Mouse (Mus musculus): ENCODE measurements around the gene Coil. TPM values are rescaled to one million over a fixed set of nuclear protein-coding genes. Genes with fewer than 3 reads are reported as not detected.

The Coil gene
- total and polyA plus RNA-seq, 3 experiments, result 28.5 to 37.4 (median 35.4) TPM

DNA sequence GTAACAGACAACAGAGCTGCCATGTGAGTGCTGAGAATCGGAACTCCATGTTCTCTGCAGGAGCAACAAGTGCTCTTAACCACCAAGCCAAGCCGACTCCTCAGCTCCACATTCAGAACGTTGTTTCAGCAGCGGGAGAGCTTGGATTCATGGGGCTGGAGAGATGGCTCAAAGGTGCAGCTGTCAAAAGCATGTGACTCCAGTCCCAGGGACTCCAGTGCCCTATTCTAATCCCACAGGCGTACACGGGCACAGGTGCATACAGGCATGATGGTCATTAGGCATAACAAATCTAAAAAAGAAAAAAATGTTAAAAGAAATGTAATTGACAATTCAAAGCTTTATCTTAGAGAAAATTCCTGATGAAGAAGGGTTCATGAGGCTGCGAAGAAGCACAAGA, 23.1 kb downstream of the Coil start:
- dilution Hi-C loops (cut with MboI; ENCODE audit: extremely low pct_ligation_motif_present, extremely low pct_unique_long_range_greater_than_20kb, low sequenced_read_pairs), result no loop called here
- in situ Hi-C loops (cut with MboI; ENCODE audit: low pct_ligation_motif_present, low pct_unique_long_range_greater_than_20kb, low sequenced_read_pairs), result loop anchor here (10.0 kb wide), 1 partner anchor 312 kb away; the partner anchor contains the start of gene Nog
- H3K27me3 ChIP-seq (replicated peaks), result no peaks in the 10 kb centered on the region
- peaks cover 9 to 28% of the 10 kb centered on the region in 2 experiments for H3K36me3 ChIP-seq (replicated peaks in 1 of 2; ENCODE audit: control insufficient read depth in 1 of 2, insufficient read depth in 1 of 2, low read length in 1 of 2)
- no peak for DNase-seq (ENCODE audit: extremely low read depth)
- no peak overlapping the region for H3K9ac ChIP-seq (ENCODE audit: insufficient read depth, low read depth)
- no peaks in the 10 kb centered on the region for H3K9me3 ChIP-seq (replicated peaks; ENCODE audit: low read length)
- H3K4me2 ChIP-seq (ENCODE audit: insufficient read depth, low read depth, poor library complexity, severe bottlenecking), result no peak overlapping the region
- no peaks in the 10 kb centered on the region for H3K79me2 ChIP-seq (replicated peaks; ENCODE audit: control insufficient read depth, extremely low read depth, insufficient read depth, poor library complexity, severe bottlenecking)
- no peak overlapping the region for H3K27ac ChIP-seq (ENCODE audit: insufficient read depth, low read depth)
- TF ChIP-seq MAZ (IDR thresholded peaks at IDR 0.05; ENCODE audit: low read depth, low read length) (no peak), USF1 (IDR thresholded peaks at IDR 0.05; ENCODE audit: low read depth, low read length) (no peak), E2F4 (IDR thresholded peaks at IDR 0.05; ENCODE audit: insufficient replicate concordance, low read depth, low read length) (no peak), HCFC1 (IDR thresholded peaks at IDR 0.05; ENCODE audit: low read depth, low read length) (no peak), PAX5 (IDR thresholded peaks at IDR 0.05; ENCODE audit: low read length) (no peak), NELFE (IDR thresholded peaks at IDR 0.05; ENCODE audit: low read depth, low read length) (no peak), MXI1 (IDR thresholded peaks at IDR 0.05; ENCODE audit: low read depth, low read length) (no peak), ZC3H11A (IDR thresholded peaks at IDR 0.05; ENCODE audit: low read depth, low read length) (no peak), ZNF384 (IDR thresholded peaks at IDR 0.05; ENCODE audit: low read depth, low read length) (no peak), SMC3 (IDR thresholded peaks at IDR 0.05; ENCODE audit: low read depth, low read length) (no peak), JUND (conservative IDR thresholded peaks at IDR 0.05; ENCODE audit: low read depth, low read length) (no peak), GABPA (IDR thresholded peaks at IDR 0.05; ENCODE audit: insufficient replicate concordance, low read depth, low read length) (no peak), BHLHE40 (IDR thresholded peaks at IDR 0.05; ENCODE audit: low read depth, low read length) (no peak)
- H3K4me1 ChIP-seq (ENCODE audit: control insufficient read depth in 1 of 2, insufficient read depth in 2 of 2), result peaks cover 5 to 27% of the 10 kb centered on the region in 2 experiments; a peak in 2 of 4 replicates
- H3K4me3 ChIP-seq (replicated peaks in 1 of 3; ENCODE audit: low read depth in 2 of 3, low read length in 2 of 3, poor library complexity in 1 of 3), result no peak overlapping the region

DNA sequence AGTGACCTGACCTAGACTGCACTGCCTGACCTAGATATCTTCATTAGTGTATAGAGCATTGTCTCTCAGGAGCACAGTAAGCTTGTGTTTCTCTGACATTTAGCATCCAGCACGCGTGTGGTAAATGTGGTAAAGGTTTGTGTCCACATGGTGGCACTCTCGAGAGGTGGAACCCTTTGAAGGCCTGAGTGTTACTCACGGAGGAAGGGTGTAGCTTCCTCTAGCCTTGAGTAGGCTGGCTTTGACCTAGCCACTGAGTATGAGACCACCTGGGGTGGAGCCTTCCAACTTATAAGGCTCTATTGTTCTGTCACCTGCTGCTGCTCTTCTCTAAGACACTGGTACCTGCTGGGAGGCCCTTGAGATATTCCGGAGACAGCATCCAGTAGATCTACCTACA, 23.6 kb downstream of the Coil start:
- H3K79me2 ChIP-seq (replicated peaks; ENCODE audit: control insufficient read depth, extremely low read depth, insufficient read depth, poor library complexity, severe bottlenecking), result no peaks in the 10 kb centered on the region
- H3K4me1 ChIP-seq (ENCODE audit: control insufficient read depth in 1 of 2, insufficient read depth in 2 of 2), result peaks cover 5 to 32% of the 10 kb centered on the region in 2 experiments; a peak in 2 of 4 replicates
- H3K9me3 ChIP-seq (replicated peaks; ENCODE audit: low read length), result no peaks in the 10 kb centered on the region
- H3K4me2 ChIP-seq (ENCODE audit: insufficient read depth, low read depth, poor library complexity, severe bottlenecking), result no peak overlapping the region
- H3K27ac ChIP-seq (ENCODE audit: insufficient read depth, low read depth), result no peak overlapping the region
- peak; percentile 94 for TF ChIP-seq MYC (IDR thresholded peaks at IDR 0.05; ENCODE audit: low read depth, low read length)
- 0 out of 2 replicates have a peak, but pooled peaks have one; percentile 50 for TF ChIP-seq SIN3A (IDR thresholded peaks at IDR 0.05; ENCODE audit: low read length)
- no peak for TF ChIP-seq POLR2A (IDR thresholded peaks at IDR 0.05; ENCODE audit: low read depth, low read length)
- TF ChIP-seq ELF1 (IDR thresholded peaks at IDR 0.05; ENCODE audit: low read depth, low read length), result no peak
- TF ChIP-seq CTCF (conservative IDR thresholded peaks at IDR 0.05 in 1 of 2, IDR thresholded peaks at IDR 0.05 in 1 of 2; ENCODE audit: low read depth in 2 of 2, low read length in 2 of 2), result peak; percentile 51 to 98
- no peak for TF ChIP-seq NRF1 (IDR thresholded peaks at IDR 0.05; ENCODE audit: low read depth, low read length)
- TF ChIP-seq RAD21 (IDR thresholded peaks at IDR 0.05; ENCODE audit: low read depth, low read length), result peak; percentile 90
- no peak for TF ChIP-seq TBP (conservative IDR thresholded peaks at IDR 0.05; ENCODE audit: low read depth, low read length)
- TF ChIP-seq ZC3H11A (IDR thresholded peaks at IDR 0.05; ENCODE audit: low read depth, low read length), result peak; percentile 60; the same call in 1 of the 2 replicates
- no peak for TF ChIP-seq USF2 (conservative IDR thresholded peaks at IDR 0.05; ENCODE audit: low read depth, low read length)
- TF ChIP-seq POLR2AphosphoS2 (IDR thresholded peaks at IDR 0.05; ENCODE audit: low read depth, low read length), result no peak
- TF ChIP-seq SMC3 (IDR thresholded peaks at IDR 0.05; ENCODE audit: low read depth, low read length), result peak; percentile 96
- TF ChIP-seq MAX (IDR thresholded peaks at IDR 0.05; ENCODE audit: low read length), result peak; percentile 91
- TF ChIP-seq IRF4 (IDR thresholded peaks at IDR 0.05; ENCODE audit: low read depth, low read length), result peak; percentile 43; the same call in 1 of the 2 replicates
- no peak for TF ChIP-seq JUND (conservative IDR thresholded peaks at IDR 0.05; ENCODE audit: low read depth, low read length)
- TF ChIP-seq JUN (IDR thresholded peaks at IDR 0.05; ENCODE audit: insufficient read depth, low read depth, low read length), result no peak
- peak; percentile 80 for TF ChIP-seq BHLHE40 (IDR thresholded peaks at IDR 0.05; ENCODE audit: low read depth, low read length)
- TF ChIP-seq MEF2A (IDR thresholded peaks at IDR 0.05; ENCODE audit: borderline replicate concordance, low read depth, low read length), result 0 out of 2 replicates have a peak, but pooled peaks have one; percentile 55
- TF ChIP-seq HCFC1 (IDR thresholded peaks at IDR 0.05; ENCODE audit: low read depth, low read length), result peak; percentile 21; the same call in 1 of the 2 replicates
- no peaks in the 10 kb centered on the region for H3K27me3 ChIP-seq (replicated peaks)
- DNase-seq (ENCODE audit: extremely low read depth), result peak; percentile 90
- H3K36me3 ChIP-seq (replicated peaks in 1 of 2; ENCODE audit: control insufficient read depth in 1 of 2, insufficient read depth in 1 of 2, low read length in 1 of 2), result peaks cover 6 to 25% of the 10 kb centered on the region in 2 experiments
- dilution Hi-C loops (cut with MboI; ENCODE audit: extremely low pct_ligation_motif_present, extremely low pct_unique_long_range_greater_than_20kb, low sequenced_read_pairs) (no loop called here), in situ Hi-C loops (cut with MboI; ENCODE audit: low pct_ligation_motif_present, low pct_unique_long_range_greater_than_20kb, low sequenced_read_pairs) (loop anchor here (10.0 kb wide), 1 partner anchor 311 kb away; the partner anchor contains the start of gene Nog)
- no peak overlapping the region for H3K4me3 ChIP-seq (replicated peaks in 1 of 3; ENCODE audit: low read depth in 2 of 3, low read length in 2 of 3, poor library complexity in 1 of 3)
- no peak overlapping the region for H3K9ac ChIP-seq (ENCODE audit: insufficient read depth, low read depth)
